Mouse (Mus musculus) erythroblast, embryonic 14.5 days (primary cell): ENCODE measurements around the gene Mettl8.

Experiments used
- GATA1 ChIP-seq: IDR thresholded peaks from 2 replicates; pipeline ENCODE4 v1.6.1; 2012; ENCODE audit warnings: low read length, inconsistent platforms, mixed read lengths
- TAL1 ChIP-seq: IDR thresholded peaks from 3 replicates; pipeline ENCODE4 v1.6.1; 2012; ENCODE audit warnings: low read length, inconsistent platforms, mixed read lengths

- TF ChIP-seq GATA1 (no peak), TAL1 (no peak)
These were observed 8.5 kb downstream of the Mettl8 start for GRCm38 (mm10) chr2:71046751-71047320.
